Mouse (Mus musculus): ENCODE results near the gene Rras2.

DNA sequence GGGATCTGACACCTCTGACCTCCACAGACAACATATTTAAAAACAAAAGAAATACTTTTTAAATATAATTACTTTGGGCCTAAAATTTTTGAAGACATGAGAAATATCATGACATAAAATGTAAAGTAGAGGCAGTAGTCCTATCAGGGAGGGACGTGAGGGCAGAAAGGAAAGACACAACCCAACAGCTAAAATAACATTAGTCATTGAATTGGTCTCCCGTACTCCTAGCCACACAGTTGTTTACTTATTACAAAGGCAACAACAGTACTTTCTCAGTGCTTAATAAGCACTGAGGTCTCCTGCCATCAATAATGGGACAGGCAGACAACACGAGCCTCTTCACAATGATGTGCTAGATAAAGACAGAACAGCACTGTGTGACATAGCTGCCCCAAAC is 16.2 kb downstream of the Rras2 start:
- no peak for TF ChIP-seq USF1 (IDR thresholded peaks at IDR 0.05; ENCODE audit: low read depth)
- no peak for TF ChIP-seq POLR2A (IDR thresholded peaks at IDR 0.05; ENCODE audit: insufficient read length, low read depth)
- no peak for TF ChIP-seq MAX (IDR thresholded peaks at IDR 0.05; ENCODE audit: low read depth)
